Mouse (Mus musculus) retina, postnatal 1 day (tissue): ENCODE measurements around the gene Arl3.

ENCODE experiments used
- DNase-seq: peaks from one replicate; pipeline ENCODE4 v3.0.0-alpha.2; 2012

Gene Arl3

DNA sequence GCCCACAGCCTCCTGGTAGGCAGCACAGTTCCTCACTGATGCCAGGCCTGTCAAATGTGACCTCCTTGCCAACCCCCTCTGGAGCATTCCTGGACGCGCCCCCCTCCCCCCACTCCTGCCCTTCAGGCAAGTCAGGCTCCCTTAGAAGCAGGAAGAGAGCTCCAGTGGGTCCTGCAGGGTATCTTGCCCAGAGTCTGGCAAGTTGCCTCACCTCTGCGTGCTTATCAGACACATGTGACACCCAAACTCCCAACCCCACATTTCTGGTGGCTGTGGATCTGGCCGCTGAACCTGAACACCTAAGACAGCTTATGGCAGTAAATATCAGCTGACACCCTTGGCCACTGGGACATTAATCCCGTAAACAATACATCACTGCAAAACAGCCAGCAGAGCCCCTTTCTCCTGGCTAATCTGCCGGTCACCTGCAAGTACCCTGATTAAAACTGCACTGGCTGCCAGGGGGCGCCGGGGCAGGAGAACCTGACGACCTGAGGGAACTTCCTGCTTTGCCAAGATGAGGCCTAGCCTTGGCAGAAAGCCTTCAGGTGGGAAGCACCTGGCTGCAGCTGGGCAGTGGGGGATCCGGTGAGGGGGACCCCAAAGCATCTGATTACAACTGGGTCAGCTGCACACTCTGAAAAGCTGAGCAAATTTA lies 40.8 kb downstream of the Arl3 start:
- peak; percentile 69 for DNase-seq

DNA sequence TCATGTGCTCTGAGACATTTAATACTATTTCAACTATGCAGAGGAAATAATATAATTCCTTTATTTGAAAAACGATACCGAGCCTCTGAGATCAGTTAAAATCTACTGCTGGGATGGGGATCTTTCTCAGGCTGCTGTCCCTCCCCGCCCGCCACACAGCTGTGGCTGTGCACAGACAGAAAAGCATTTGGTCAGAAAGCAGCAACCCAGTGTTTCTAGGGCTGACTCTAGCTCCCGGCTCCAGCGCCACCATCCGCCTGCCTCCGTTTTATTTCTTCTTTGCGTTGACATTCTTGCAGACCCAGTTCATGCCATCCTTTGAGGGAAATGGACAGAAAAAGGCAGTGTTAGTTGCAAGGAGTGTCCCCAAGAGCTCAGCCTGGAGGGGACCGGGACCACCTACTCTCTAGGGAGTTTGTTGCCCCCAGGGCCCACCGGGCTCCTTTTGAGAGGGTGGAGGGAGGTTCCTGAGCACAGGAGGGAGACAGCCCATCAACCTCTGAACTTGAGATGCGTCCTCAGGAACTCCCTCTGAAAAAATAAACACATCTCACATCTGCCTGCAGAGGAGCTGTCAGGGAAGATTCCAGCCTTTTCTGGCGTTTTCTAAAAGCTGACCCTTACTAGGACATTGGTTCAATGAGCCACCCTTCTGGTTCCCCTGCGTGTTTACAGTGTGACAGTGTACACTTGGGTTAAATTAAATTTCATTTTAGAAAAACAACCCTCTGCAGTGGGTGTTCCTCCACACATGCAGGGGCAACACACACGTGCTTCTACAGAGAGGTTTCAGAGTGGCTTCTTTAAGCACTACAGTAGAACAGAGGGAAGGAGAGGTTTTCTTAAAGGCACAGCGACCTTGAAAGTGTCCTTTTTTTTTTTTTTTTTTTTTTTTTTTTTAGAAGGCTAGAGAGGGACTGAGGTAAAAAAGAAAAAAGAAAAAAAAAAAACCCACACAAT lies 41.6 kb downstream of the Arl3 start:
- DNase-seq = no peak

DNA sequence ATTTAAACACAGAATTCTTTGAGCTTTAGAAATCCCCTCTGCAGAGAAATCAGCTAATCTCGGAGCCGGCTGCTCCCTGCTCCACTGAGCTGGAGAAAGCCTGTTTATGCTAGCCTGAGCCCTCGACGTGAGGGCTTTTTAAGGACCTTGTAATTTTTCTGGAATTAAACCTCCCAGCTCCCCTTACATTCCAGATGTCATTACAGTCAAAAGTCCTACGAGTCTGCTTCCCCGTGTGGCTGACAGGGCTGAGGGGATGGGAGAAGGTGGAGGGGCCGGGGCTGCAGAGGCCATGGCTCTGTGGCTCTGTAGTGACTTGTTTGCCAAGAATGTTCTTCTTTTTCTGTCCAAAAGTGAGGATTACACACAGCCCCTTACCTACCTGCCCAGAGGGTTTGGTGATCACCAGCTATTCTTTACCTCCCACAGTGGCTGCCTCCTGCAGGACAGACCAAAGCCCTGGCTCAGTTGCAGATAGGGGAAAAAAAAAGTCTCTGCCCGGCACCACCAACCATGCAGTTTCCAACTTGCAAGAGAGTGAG lies 42.5 kb downstream of the Arl3 start:
- no peak for DNase-seq

DNA sequence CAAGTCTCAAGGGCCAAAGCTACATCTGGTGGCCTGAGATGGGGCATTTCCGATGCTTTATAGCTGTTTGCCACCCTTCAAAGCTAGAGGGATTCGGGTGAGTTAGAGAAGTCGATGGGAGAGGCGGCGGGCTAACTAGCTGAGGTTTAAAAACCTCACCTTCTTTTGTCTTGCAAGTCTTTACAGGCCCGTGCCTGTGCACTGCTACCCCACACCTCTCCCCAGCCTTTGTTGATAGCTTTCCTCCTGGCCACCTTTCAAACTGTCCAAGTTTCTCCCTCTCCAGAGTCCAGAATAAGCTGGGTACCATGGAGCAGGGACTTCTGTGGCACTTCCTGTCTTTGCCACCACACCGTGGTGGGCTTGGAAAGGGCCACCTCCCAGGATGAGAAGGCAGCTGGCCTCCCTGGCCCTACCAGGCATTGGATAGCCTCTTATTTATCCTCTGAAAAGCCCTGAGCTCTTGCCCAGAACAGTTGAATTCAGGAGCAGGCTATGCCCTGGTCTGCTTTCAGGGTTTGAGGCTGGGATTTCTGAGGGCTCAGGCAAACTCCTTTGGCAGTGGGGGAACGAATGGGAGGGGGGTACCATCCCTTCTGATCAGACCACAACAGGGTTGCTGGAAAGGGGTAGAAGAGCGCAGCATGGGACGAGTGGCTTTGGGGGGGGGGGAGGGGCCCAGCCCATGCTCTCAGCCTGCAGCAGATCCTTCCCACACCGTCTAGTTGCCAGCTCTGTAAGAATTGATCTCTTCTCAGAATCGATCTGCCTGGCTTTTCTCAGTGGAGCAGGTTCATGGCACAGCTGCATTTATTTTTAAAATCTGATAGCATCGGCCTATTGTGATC lies 43.2 kb downstream of the Arl3 start:
- no peak for DNase-seq

DNA sequence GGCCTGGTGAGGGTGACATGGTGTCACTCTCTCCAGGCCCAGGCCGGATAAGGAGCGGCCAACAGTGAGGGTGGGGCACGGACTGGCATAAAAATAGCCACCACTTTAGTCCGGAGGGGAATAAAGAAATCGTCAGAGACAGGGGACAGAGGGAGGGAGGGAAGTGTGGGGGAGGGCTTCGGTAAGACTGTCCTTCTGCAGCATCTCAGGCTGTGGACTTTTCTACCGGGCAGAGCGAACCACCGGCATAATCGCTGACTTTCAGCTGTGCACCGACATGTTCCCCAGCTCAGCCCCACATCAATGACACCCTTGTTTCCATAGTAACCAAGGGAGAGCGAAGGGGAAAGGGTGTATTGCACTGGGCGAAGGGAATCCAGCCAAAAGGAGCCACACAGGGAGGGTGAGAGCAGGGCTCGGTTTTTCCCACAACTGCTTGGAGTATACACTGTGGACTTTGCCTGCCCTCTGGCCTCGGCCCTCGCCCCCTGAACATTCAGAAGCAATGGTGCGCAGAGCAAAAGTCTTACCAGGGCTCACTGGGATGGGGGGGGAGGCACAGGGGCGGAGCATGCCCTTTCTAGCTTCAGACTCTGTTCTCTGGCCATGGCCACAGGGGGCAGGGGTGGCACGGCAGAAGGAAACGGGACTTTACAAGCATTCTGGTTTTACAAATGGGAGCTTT lies 44.3 kb downstream of the Arl3 start:
- DNase-seq = peak; percentile 84

DNA sequence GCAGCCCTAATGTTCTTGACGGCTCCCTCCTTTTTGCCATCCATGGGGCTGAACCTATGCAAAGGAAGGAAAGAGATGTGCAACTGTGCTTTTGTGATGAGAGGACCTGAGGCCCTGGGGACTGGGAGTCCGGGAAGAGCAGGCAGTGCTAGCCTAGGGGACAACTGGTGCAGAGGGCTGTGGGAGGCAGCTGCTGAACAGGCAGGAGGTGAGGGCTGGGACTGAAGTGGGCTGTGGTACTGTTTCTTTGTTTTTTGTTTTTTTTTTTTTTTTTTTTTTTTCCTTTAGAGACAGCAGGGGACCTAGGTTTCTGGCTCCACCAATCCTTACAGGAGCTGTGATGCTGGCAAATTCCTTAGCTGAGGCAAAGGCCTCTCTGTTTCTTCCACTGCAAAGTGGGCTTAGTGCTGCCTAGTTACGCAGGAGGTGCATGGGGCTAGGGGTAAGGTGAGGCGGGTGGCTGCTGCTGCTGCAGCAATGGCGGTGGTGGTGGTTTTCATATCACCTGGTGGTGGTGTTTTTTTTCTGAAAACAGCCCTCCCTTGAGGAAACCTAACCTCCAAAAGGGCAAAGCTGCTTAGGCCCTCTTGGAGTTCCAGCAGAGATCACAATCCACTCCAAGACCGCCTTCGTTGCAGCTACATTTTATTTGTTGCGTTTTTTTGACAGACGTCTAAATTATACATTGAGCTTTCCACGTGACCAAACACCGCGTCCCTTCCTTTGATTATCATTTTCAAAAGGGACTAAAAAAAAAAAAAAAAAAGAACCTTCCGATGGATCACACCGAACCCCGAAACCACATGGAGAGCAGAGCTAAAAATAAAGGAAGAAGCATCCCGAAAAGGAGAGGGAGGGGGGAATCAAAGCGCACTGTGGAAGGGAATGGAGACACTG lies 45.1 kb downstream of the Arl3 start:
- DNase-seq = no peak

DNA sequence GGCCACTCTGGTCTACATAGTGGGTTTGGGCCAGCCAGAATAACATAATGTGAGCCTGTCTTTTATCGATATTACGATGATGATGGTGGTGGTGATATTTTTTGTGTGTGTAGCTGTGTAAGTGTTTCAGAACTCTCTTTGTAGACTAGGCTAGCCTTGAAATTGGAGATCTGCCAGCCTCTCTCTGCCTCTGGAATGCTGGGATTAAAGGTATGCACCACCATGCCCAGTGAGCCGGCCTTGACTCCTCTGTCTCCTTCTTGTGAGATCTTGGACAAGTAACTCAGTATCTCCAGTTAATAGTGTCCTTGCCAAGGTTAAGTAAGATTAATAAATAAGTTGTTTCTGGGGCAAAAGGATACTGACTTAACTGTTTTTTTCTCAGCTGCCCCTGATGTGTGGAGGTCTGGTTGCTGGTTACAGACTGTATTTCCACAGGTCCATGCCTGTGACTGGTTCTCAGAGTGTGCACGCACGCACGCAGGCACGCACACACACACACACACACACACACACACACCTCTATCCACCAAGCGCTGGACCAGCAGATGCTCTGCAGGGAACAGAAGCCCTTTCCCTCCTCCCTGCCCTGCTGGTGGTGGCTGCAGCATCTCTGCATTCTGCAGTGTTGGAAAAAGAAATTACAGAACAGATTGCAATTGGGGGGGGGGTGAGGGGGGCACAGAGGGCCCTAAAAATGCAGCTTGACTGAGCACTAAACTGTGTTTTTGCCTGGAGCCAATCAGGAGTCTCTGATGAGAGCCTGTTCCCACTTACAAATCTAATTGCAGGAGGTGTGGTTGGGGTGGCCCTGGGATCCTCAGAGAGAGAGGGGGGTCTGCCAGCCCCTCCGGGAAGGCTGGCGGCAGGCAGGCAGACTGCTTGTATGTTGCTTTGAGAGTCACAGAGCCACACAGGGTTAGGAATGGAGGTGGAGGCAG lies 47.0 kb downstream of the Arl3 start:
- DNase-seq = peak; percentile 52

DNA sequence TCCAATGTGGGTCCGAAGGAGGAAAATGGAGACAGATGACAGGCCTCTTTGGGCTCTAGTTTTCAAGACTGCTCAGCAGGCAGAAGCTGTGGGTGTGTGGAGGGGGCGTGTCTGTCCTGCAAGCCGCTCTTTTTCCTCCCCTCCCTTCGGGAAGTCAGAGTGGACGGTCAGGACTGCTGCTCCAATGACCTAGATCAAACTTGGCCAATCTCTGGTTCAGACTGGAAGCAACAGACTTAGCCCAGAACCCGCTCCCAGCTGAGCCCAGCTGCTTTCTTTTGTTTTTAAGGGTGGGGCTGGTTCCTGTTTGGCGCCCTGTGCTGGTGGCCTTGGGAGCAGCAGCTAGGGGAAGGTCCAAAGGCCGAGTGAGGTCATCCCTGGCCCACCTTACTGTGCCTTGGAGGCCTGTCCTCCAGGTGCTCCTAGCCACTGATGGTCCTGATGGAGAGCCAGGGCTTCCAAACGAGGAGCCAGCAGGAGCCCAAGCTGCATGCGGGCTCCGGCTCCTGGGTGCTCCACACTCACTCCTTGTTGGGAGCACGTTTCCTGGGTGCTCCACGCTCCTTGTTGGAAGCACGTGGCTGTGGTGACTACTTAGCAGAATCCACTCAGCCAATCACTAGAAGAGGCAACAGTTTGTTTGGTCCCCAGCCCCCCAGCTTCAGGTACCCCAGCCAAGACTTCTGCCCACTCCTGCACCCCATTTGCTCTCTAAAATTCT lies 48.2 kb downstream of the Arl3 start:
- peak; percentile 87 for DNase-seq

DNA sequence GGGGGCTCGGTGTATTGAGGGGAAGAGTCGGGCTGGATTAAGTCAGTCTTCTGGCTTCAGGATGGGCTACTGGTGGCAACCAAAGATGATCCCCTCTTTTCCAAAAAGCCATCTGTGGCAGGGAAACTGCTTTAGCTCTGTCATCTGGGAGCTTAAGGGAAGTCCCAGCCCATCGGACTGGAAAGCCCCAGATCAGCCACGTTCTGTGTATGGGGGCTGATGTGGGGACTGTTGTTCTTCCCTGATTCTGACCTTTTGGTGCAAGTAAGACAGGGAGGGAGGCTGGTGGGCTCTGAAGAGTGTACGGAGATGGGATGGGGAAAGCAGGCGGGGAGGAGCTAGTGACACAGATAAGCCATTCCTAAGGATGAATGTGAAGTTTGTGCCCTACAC lies 48.9 kb downstream of the Arl3 start:
- DNase-seq = no peak

DNA sequence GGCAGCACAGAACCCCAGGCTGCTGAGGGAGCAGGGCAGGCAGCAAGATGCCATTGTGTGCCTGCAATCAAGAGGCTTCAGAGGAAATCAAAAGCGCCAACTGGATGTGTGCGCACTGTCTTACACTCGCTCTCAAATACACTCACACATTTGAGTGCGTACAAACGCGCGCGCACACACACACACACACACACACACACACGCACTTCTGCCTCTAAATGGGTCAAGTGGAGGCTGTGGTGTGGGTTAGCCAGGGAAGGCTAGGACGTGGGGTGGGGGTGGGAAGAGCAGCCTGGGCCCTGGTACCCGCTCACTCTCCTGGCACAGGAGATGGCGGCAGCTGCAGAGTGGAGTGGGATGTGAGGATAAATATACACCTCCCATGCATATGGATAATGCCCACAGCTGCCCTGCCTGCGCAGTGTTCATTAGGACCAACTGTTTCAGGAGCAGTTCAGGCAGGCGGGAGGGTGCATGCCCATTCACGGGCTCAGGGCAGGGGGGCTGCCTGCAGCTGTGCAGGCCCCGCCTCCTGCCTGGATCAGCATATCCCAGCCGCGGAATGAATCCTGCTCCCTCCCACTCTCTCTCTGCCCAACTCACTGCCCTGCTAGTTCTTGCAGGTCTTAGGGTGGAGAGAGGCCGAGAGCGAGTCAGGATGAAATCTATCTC lies 49.4 kb downstream of the Arl3 start:
- peak; percentile 95 for DNase-seq

DNA sequence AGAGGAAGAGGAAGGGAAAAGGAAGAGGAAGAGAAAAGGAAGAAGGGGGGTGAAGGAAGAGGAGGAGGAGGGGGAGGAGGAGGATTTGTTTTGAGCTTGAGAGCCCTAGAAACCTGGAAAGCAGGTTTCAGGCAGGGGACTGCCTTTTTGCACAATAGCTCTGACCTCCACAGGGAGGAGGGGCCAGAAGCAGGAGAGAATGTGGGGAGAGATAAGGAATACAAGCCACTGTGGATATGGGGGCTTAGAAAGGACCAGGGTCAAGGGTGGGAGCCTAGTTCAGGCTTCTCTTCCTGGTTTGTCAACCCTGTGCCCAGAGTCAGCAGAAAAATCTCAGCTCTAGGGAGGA lies 49.9 kb downstream of the Arl3 start:
- no peak for DNase-seq

DNA sequence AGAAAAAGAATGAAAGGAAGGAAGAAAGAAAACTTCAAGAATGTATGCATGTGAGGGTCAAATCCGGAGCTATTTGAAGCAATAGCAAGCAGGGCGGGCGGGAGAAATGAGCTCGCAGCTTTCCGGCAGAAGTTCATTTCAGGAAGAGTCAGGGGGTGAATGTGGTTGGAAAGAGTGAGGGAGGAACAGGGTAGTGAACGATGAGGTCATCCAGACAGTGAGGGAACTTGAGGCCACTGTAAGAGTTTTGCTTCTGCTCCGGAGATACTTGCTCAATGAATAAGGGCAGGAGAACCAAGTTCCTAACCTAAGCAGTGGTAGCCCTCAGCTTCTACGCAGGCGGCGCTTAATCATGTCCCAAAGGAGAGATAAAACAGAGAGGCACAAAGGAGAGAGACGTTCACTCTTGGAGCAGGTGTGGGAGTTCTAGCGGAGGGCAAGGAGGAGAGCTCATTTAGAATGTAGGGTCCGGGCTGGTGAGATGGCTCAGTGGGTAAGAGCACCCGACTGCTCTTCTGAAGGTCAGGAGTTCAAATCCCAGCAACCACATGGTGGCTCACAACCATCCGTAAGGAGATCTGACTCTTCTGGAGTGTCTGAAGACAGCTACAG lies 50.5 kb downstream of the Arl3 start:
- DNase-seq = no peak

DNA sequence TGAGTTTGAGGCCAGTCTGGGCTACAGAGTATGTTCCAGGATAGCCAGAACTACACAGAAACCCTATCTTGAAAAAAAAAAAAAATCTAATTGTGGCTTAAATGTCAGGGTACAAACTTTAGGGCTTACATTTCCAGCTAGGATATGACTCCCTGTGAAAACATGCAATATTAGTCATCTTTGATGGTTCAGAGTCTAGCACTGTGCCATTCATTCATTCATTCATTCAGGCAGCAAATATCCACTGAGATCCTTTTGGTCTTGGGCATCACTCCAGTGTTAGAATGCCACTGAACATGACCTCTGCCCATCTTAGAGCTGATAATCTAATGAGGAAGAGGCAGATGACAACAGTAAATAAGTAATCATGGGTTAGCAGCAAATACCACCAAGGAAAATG lies 51.3 kb downstream of the Arl3 start:
- no peak for DNase-seq

DNA sequence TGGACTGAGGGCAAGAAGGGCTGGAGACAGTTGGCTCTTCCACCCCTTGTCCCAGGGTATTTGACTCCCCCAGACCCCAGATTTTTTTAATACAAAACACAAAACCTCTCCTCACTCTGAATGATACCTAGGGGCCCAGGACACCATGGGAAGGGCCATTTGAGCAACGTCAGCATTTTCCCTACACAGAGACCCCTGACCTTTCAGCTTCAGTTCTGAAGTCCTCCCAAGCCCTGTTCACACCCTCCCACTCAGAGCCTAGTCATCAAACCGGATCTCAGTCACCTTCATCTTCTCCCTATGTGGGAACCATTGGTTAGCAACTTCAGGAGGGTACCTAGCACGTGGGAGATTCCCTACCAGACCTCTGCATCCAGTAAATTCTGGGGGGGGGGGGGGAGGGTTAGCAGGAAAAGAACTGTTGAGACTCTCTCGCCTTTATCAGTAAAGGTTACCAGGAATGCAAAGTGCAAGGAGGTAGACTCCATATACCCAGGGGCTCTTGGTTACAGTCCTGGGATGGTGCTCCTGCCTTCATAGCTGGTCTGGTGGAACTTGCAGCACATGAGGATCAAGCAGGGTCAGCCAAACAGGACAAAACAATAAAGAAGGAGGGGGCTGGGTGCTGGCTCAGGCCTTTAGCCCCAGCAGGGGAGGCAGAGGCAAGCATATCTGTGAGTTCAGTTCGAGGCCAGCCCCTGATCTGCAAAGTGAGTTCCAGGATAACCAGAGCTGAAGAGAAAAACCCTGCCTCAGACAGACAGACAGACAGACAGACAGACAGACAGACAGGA lies 54.0 kb downstream of the Arl3 start:
- DNase-seq = no peak

DNA sequence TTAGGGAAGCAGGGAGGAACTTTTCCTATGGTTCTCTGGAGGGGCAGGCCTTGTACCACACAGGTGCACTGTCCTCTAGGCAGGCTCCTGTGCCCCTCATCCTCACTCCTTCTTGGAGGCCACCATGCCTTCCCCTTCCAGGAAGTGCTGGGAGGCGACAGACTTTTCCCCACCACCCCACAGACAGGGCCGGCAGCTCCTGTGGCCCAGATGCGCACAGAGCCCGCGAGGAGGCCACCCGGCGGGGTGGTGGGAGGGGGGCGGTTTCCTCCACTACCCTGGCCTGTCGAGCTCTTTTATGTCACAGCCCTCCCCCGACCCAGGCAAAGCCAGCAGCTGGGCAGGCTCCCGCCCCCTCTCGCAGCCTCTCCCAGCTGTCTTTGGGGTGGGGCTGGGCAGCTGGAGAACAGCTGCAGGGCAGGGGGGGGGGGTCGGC lies 54.6 kb downstream of the Arl3 start:
- DNase-seq = peak; percentile 84

DNA sequence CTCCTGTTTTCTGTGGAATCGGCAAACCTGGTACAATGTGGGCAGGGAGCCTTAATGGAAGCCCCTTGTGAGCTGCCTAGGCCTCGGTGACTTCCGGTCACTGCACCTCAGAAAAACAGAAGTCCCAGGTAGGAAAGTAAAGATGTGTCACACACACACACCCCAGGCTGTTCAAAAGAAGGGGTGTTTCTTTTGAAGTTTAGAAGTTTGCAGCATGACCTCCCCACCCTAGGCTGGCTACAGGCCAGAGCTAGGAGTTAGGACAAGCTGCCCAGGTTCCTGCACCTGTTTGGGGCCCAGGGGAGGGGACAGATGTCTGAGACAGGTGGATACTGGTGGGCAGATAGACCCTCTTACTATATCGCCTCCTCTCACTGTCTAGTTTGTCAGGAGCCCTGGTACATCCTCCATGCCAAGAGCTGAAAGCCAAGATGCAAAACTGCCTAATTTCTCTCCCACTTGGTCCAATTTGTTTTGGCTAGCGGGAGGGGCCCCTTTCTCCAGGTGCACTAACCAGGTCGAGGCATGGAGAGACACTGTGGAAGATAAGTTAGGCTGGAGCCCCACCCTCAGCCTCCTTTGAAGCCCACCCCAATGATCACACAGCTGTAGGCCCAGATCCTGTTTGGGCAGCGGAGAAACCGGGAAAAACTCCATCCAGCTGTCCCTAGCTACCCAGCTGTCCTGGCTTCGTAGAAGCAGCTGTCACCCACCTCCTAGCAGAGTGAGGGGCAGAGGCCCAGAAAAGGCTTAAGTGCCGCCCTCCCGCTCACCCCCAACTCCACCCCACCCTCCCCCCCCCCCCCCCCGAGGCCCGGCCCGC lies 55.3 kb downstream of the Arl3 start:
- peak; percentile 75 for DNase-seq
